Mouse (Mus musculus) intestine, postnatal 0 days (tissue): ENCODE results near the gene Gpm6a. TPM values are rescaled to one million over a fixed set of nuclear protein-coding genes. Genes with fewer than 3 reads are reported as not detected.
"Not testable (repeated sequence)": the region's sequence is repeated elsewhere in the genome, so short reads cannot be mapped to it uniquely, and the experiment has no call there.

ENCODE experiments used
- ATAC-seq: fragments of 200-750 bp; cut with Nextera tagmentation; 2 replicates; pipeline ENCODE4 v1.8.0; 2017; ENCODE audit warnings: mild to moderate bottlenecking, moderate TSS enrichment, moderate library complexity
- H3K27ac ChIP-seq: fragments of 300-500 bp; sonication (generic); 2 replicates; pipeline ENCODE4 v1.5.1; 2014; ENCODE audit warnings: mild to moderate bottlenecking, low read depth, low read length, moderate library complexity
- H3K27me3 ChIP-seq: fragments of 300-500 bp; sonication (generic); replicated peaks from 2 replicates; pipeline ENCODE4 v1.6.1; 2014; ENCODE audit warnings: low read length, mixed read lengths; ENCODE audit not compliant: control insufficient read depth, insufficient read depth
- H3K36me3 ChIP-seq: fragments of 300-500 bp; sonication (generic); 2 replicates; pipeline ENCODE4 v1.6.1; 2014; ENCODE audit warnings: mild to moderate bottlenecking, moderate library complexity; ENCODE audit not compliant: control insufficient read depth, insufficient read depth
- H3K4me1 ChIP-seq: fragments of 300-500 bp; sonication (generic); replicated peaks from 2 replicates; pipeline ENCODE4 v1.6.1; 2014; ENCODE audit warnings: antibody characterized with exemption, low read length, mixed read lengths; ENCODE audit not compliant: control insufficient read depth, insufficient read depth
- H3K4me2 ChIP-seq: fragments of 300-500 bp; sonication (generic); replicated peaks from 2 replicates; pipeline ENCODE4 v1.6.1; 2014; ENCODE audit warnings: low read depth, mild to moderate bottlenecking, moderate library complexity
- H3K4me3 ChIP-seq: fragments of 300-500 bp; sonication (generic); 2 replicates; pipeline ENCODE4 v1.5.1; 2014; ENCODE audit warnings: low read depth, low read length
- H3K9ac ChIP-seq: fragments of 300-500 bp; sonication (generic); 2 replicates; pipeline ENCODE4 v1.6.1; 2014; ENCODE audit warnings: mild to moderate bottlenecking, low read depth, low read length
- H3K9me3 ChIP-seq: fragments of 300-500 bp; sonication (generic); 2 replicates; pipeline ENCODE4 v1.6.1; 2016; ENCODE audit warnings: mixed run types; ENCODE audit not compliant: control insufficient read depth
- CTCF ChIP-seq: sonication (generic); IDR thresholded peaks from 2 replicates; pipeline ENCODE4 v1.5.1; 2016; ENCODE audit warnings: low read depth, mild to moderate bottlenecking, control low read depth, antibody characterized with exemption, moderate library complexity
- WGBS: fragments of 180-500 bp; shearing (Covaris S2); extraction: QIAGEN DNeasy Blood & Tissue Kit; methylation state at CpG from one replicate; pipeline ENCODE4 v1.1.7; 2014; 5-methylcytosine and 5-hydroxymethylcytosine counted together
- polyA plus RNA-seq: library from polyadenylated mRNA; unstranded; fragments of >200 nt; fragmentation: Nextera tagmentation; extraction: Ambion mirVana; gene quantifications from 2 replicates; pipeline ENCODE4 v1.2.1, GENCODE M21; 2015

Gene Gpm6a
- polyA plus RNA-seq, 1 experiment from 2014 or later, result 11.0 TPM

- no peaks in the 10 kb centered on the region for H3K4me1 ChIP-seq
- no peaks in the 10 kb centered on the region for H3K27me3 ChIP-seq
- 87% methylated on average over 3 of the region's 3 CpGs for WGBS
- TF ChIP-seq CTCF, result no peak
- H3K27ac ChIP-seq, result no peak overlapping the region
- no peaks in the 10 kb centered on the region for H3K36me3 ChIP-seq
- no peak for ATAC-seq
- no peak overlapping the region for H3K4me3 ChIP-seq
- no peaks in the 10 kb centered on the region for H3K9me3 ChIP-seq
- H3K9ac ChIP-seq, result no peak overlapping the region
- H3K4me2 ChIP-seq, result no peak overlapping the region
Observed at GRCm38 (mm10) chr8:55048396-55048795, 93.8 kb downstream of the Gpm6a start.

GRCm38 (mm10) chr8:55049979-55050378 is 95.3 kb downstream of the Gpm6a start:
- Histone ChIP-seq H3K4me1 (no peaks in the 10 kb centered on the region), H3K4me2 (no peak overlapping the region), H3K27ac (no peak overlapping the region), H3K4me3 (no peak overlapping the region), H3K9ac (no peak overlapping the region), H3K9me3 (no peaks in the 10 kb centered on the region), H3K36me3 (no peaks in the 10 kb centered on the region), H3K27me3 (no peaks in the 10 kb centered on the region)
- no peak for ATAC-seq
- no peak for TF ChIP-seq CTCF
- 82% methylated on average over 4 of the region's 4 CpGs for WGBS

DNA sequence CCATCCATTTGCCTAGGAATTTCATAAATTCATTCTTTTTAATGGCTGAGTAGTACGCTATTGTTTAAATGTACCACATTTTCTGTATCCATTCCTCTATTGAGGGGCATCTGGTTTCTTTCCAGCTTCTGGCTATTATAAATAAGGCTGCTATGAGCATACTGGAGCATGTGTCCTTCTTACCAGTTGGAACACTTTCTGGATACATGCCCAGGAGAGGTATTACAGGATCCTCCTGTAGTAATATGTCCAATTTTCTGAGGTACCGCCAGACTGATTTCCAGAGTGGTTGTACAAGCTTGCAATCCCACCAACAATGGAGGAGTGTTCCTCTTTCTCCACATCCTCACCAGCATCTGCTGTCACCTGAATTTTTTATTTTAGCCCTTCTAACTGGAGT is 114.2 kb downstream of the Gpm6a start:
- not testable (repeated sequence) for ATAC-seq, H3K9ac ChIP-seq, H3K9me3 ChIP-seq, H3K4me3 ChIP-seq, H3K4me2 ChIP-seq, H3K27me3 ChIP-seq, H3K36me3 ChIP-seq, H3K4me1 ChIP-seq, H3K27ac ChIP-seq
- WGBS, result 94% methylated on average over 2 of the region's 2 CpGs

DNA sequence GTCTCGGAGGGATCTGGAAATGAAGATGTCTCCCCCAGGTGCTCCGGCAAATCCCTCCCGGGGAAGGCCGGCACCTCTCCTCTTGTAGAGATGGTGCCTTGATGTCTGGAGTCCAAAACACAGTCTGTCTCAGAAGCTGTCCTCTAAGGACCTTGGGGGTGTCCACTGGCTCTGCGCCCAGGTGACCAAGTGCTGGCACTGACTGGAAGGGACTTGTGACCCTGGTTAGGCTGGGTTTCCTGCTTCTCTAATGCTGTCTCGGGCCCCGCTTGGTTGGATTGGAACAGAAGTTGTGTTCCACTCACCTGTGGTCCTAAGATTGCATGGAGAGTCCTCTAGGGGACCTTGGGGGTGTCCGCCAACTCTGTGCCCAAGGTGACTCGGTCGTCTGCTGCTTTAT is 118.8 kb downstream of the Gpm6a start:
- 92% methylated on average over 10 of the region's 10 CpGs for WGBS
- no peaks in the 10 kb centered on the region for H3K27me3 ChIP-seq
- H3K36me3 ChIP-seq, result no peaks in the 10 kb centered on the region
- no peak for ATAC-seq
- no peak for TF ChIP-seq CTCF
- no peaks in the 10 kb centered on the region for H3K9me3 ChIP-seq
- no peaks in the 10 kb centered on the region for H3K4me1 ChIP-seq
- H3K27ac ChIP-seq, result no peak overlapping the region
- no peak overlapping the region for H3K4me3 ChIP-seq
- H3K9ac ChIP-seq, result no peak overlapping the region
- no peak overlapping the region for H3K4me2 ChIP-seq

DNA sequence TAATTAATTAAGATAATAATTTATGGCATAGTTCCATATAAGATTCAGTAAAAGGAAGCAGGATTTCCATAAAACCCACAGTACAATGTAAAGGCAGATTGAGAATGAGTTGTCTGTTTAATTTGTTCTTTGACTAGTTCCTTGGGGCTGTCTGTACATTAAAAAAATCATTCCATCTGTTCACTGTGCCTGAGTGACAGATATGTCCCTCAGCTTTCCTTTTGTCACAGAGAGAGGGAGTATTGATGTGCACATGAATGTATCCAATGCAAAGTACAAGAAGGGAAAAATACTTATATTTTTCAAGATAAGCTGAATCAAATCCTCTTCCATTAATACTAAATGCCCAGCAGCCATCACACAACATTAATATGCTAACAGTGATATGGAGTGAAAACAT is 147.6 kb downstream of the Gpm6a start:
- TF ChIP-seq CTCF, result no peak
- no peaks in the 10 kb centered on the region for H3K4me1 ChIP-seq
- H3K4me3 ChIP-seq, result no peak overlapping the region
- no peak overlapping the region for H3K4me2 ChIP-seq
- H3K27ac ChIP-seq, result no peak overlapping the region
- no peaks in the 10 kb centered on the region for H3K27me3 ChIP-seq
- no peaks in the 10 kb centered on the region for H3K36me3 ChIP-seq
- no peak for ATAC-seq
- no peak overlapping the region for H3K9ac ChIP-seq
- no peaks in the 10 kb centered on the region for H3K9me3 ChIP-seq

DNA sequence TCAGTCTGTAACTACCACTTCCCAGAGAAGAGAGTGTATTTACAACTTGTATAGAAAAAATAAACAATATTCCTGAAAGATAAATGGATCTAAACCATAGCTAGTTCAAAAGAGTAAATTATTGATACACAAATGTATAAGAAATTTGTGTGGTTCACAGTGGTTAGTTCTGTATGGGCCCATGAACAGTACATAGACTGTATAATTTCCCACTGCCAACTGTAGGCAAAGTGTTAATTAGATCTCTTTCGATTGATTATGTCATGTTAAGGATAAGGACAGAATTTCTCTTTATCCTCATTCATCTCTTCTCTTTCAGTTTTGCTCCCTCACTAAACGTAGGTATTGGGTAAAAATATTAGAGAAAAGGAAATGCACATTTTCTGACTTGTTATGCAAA is 148.4 kb downstream of the Gpm6a start:
- Histone ChIP-seq H3K27me3 (no peaks in the 10 kb centered on the region), H3K9me3 (no peaks in the 10 kb centered on the region), H3K27ac (no peak overlapping the region), H3K36me3 (no peaks in the 10 kb centered on the region), H3K9ac (no peak overlapping the region), H3K4me3 (no peak overlapping the region), H3K4me1 (no peaks in the 10 kb centered on the region), H3K4me2 (no peak overlapping the region)
- 73% methylated on average over 2 of the region's 2 CpGs for whole genome bisulfite sequencing
- no peak for ATAC-seq
- no peak for TF ChIP-seq CTCF

DNA sequence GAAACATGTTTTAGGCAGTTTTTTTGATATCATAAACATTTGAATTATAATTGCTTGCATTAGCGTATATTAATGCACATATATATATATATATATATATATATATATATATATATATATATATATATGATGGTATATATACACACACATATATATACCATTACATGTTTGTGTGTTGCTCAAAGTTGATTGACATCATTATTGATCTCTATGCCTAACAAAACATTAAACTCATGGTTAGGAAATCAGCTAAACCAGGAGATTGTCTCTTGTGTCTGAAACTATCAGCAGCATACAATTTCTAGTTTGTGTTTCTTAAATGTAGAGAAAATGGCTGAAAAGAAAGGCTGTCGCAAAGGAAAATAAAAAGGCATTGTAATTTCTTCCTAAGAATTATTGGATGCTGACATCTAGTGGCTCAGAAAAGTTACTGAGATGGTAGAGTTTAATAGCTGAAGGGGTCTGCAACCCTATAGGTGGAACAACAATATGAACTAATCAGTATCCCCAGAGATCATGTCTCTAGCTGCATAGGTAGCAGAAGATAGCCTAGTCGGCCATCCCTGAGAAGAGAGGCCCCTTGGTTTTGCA is 149.3 kb downstream of the Gpm6a start:
- Histone ChIP-seq H3K36me3 (no peaks in the 10 kb centered on the region), H3K4me1 (no peaks in the 10 kb centered on the region), H3K9ac (no peak overlapping the region), H3K4me2 (no peak overlapping the region), H3K9me3 (no peaks in the 10 kb centered on the region), H3K27me3 (no peaks in the 10 kb centered on the region), H3K27ac (no peak overlapping the region), H3K4me3 (no peak overlapping the region)
- peak; percentile 14; the same call in 1 of the 2 replicates for TF ChIP-seq CTCF
- no peak for ATAC-seq
- WGBS, result 42% methylated on average over 3 of the region's 3 CpGs

Other genes starting within 250 kb of the Gpm6a start
- gene Wdr17, start 67.7 kb upstream of the Gpm6a start, polyA plus RNA-seq, result 0.05 TPM in 1 of 2 replicates, not detected in the other